Mouse (Mus musculus): Measurements from ENCODE around the gene Asic4.

The Asic4 gene

GRCm38 (mm10) chr1:75444208-75444607 lies 6.0 kb upstream of the Asic4 start:
- no peak for DNase-seq

DNA sequence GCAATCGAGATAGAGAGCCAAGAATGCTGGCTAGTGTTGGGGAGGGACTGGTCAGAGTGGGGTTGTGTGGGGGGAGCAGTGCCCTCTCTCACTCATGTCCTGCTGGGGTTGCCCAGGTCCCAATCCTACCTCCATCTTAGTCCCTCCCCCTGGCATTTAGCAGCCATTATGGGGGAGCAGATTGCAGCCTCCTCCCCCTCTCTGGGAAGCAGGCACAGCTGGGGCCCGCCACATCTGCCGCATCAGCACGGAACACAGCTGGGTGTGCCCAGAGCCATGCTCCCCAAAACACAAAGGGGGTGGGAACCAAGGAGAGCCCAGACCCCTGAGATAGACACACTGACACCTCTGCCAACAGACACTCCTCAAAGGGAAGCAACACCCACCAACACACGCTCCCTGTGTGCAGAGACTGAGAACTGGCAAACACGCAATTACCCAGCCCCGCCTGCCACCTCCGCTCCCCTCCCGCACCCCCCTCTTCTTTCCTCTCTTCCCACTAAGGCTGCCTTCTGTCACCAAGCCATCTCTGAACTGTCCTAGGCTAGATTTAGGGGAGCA lies 5.0 kb upstream of the Asic4 start:
- no peak for DNase-seq

DNA sequence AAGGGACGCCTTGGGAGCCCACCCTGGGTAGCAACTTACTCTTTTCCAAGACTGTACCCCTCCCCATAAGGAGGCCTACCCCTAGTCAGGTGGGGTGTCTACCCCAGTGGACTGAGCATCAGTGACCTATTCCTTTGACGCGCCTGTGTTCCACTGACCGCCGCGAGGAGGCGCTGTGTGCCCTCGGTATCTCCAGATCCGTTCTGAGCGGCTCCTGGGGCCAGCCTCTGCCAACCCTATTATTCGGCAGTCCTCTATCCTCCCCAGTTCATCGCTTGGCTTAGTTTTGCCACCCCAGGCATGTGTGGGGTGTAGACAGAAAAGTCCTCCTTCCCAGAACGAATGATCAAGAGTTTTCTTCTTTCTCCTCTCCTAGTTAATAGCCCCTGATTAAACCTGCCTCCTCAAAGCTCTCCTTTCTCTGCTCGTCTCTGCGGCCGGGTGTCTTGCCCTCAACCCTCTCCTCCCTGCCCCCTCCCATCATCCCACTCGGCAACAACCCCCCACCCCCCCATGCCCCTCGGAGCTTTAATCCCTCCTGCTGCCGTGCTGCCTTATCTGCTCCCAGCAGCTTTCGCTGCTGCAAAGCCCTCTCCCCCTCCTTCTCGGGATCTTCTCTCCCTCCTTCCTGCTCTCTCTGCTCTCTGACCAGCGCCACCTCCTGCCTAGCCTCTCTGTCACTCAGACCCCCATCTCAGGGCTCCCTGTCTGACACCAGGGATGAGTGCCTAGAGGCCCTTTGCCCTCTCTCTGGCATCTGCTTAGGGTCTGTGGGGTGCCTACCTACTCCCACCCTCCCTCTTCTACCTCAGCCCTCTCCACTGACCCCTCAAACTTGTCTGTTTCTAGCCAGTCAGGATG lies 4.3 kb upstream of the Asic4 start:
- DNase-seq: peak; percentile 36

GRCm38 (mm10) chr1:75446656-75447055 lies 3.6 kb upstream of the Asic4 start:
- DNase-seq: no peak

DNA sequence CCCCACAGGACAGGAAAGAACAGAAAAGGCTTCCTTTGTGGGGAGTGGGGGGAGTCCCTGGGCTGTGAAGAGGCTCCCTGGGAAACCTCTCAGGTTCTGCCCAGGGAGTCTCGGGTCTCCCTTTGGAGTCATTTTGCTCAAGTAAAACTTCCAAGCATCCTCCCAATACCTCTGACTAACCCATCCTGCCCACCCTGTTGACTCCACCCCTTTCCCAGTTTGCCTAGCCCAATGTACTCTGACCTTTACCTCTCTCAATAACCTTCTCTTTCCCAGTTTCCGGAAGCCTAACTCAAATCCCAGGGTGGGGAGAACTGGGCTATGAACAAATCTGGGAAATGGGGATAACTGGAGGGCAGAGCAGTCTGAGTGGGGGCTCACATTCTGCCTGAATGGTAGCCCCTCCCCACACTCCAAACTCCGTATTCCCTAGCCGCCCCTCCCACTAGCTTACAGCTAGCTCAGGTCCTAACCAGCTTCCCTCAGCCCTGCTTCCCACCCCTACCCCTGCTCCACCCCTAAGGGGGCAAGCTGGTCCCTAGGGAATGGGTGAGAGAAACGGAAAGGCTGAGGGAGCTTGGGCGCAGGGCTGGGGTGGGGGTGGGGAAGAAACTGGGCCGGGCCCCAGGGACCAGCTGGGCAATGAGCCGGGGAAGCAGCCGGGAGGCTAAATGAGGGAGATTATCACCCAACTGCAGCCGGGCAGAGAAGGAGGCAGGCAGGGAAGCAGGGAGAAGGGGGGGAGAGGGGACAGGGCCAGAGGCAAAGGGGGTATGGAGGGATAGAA lies 2.8 kb upstream of the Asic4 start:
- DNase-seq: no peak

- DNase-seq: no peak
Measured at GRCm38 (mm10) chr1:75448052-75448431, 2.2 kb upstream of the Asic4 start.

DNA sequence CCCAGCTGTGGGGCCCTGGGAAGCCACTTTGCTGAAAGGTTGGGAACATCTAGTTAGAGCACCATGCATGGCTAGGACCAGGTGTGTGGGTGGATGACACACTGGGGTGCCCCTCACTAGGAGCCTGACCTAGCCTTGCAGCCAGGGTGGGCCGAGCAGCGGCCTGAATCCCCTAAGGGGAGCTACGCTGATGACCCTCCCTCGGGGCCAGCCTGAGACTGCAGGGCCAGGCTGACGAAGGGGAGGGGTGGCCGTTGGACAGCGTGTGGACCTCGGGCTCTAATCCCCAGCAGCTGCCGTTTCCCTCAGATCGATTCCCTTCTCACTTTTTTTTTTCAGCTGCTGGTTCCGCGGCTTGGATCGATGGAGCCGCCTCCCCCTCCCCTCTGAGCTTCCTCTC lies 1.3 kb upstream of the Asic4 start:
- DNase-seq: no peak

- DNase-seq: no peak
Measured at GRCm38 (mm10) chr1:75449377-75450135, 680 bp upstream of the Asic4 start.

DNA sequence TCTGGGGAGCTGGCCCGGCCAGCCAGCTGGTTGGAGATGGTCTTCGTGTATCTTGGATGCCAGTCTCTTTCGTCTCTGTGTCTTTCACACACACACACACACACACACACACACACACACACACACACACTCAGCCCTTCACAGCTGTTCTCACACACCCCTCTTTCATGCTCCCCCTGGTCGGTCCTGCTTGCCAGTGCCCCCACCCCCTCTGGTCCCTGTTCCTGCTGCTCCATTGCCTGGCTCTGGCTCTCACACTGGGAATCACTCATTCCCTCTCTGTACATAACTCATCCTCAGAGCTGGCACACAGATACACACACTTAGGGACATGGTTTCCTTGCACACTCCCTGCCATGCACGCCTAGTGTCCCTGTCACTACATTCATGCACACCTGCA lies 1.7 kb downstream of the Asic4 start:
- DNase-seq: no peak

DNA sequence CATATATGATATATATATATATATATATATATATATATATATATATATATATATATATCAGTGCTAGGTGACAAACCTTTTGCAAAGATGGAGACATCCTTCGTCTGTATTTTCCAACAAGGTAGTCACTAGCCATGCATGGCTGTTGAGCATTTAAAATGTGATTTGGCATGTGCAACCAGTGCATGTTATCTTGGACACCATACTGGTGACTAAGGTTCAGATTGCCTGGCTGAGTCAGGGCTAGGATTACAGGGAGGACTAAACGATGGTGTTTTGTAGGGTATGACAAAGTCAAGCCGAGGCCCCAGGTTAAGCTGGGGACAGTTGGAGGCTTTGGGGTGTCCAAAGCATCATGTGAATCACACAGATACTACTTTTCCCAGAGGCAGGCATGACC lies 5.2 kb downstream of the Asic4 start:
- DNase-seq: no peak

DNA sequence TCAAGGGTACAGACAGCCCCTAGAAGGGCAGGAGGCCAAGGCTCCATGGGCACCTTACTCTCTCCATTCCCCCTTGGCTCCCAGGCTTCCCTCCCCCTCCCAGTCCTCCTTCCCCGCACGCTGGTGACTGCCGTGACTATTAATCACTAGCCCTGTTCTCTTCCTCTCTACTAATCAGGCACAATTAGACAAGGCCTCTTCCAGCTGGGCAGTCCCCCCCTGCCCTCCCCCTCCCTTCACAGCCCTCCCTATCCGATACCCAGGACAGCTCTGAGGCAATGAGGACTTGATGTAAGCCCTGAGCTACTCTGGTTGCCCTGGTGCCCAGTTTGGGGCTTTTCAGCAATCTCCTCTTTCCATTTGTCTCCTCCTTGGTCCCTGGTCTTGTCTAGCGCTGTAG lies 5.7 kb downstream of the Asic4 start:
- no peak for DNase-seq

DNA sequence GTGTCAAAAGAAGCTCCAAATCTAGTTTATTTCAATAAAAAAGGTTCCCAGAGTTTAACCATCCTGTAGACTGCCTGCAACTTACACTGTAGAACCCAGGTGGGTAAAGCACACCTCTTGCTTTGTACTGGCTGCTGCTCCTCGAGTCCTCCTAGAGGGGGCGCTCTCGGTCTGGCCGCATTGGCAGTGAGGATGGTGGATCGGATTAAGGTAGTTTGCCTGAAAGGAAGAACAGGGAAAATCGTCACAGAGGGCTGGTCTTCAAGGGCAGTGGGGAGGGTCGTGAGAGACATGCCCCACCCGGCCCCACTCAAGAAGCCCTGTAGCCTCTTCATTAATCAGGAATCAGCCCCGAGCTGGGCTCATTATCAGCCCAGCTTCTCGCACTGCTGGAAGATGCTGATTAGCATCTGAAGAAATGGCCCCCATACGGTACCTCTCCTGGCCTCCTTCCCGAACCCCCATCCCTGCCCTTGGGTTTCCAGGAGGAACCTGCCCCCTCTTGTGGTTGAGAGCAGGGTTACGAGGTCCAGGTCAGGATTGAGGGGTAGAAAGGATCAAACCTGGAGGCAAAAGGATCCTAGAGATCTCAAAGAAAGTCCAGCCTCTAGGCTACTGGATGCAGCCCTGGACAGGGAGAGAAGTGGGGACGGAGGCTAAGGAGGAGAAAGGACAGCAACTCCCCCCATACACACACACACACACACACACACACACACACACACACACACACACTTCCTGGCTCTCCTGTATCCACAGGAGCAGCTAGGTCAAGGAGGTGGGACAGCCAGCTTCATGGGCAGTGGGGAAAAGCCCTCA lies 6.7 kb downstream of the Asic4 start:
- DNase-seq: no peak

GRCm38 (mm10) chr1:75457710-75458024 lies 7.4 kb downstream of the Asic4 start:
- DNase-seq: no peak

DNA sequence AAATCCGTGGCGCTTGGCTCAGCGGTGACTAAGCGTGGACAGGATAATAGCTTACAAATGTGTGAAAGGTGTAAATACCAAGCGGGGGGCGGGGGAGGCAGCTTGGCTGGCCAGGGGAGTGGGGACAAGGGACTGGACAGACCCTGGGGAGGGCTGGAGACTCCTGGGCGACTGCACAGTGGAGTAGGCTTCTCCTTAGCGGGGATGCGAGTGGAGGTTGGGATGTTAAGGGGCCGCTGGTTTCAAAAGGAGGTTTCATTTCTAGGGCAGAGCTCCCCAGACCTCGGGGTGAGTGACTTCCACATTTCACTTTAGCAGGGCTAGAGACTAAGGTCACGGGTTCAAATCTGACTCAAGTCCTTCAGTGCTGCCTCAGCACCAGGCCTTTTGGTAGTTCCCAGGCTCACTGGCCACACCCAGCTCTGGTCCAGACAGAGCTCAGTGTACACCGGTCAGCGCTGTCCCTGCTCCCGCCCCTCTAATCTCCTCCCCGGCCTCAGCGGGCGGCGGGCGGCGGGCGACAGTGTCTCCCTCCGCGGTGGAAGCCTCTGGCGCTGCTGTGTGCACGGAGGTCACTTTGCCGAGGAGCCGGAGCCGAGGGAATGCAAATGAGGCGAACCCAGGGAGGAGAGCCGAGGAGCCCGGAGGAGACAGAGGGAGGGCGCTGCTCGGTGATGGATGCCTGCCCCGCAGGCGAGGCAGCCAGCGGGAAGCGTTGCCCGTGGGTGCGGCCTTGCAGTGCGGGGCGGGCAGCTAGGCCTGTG lies 8.0 kb downstream of the Asic4 start:
- DNase-seq: peak; percentile 23

- no peak for DNase-seq
Measured at GRCm38 (mm10) chr1:75458789-75459684, 8.8 kb downstream of the Asic4 start.

GRCm38 (mm10) chr1:75460297-75460696 lies 10.1 kb downstream of the Asic4 start:
- no peak for DNase-seq

- no peak for DNase-seq
Measured at GRCm38 (mm10) chr1:75462636-75463035, 12.4 kb downstream of the Asic4 start.

- DNase-seq: no peak
Measured at GRCm38 (mm10) chr1:75463652-75464204, 13.5 kb downstream of the Asic4 start.

DNA sequence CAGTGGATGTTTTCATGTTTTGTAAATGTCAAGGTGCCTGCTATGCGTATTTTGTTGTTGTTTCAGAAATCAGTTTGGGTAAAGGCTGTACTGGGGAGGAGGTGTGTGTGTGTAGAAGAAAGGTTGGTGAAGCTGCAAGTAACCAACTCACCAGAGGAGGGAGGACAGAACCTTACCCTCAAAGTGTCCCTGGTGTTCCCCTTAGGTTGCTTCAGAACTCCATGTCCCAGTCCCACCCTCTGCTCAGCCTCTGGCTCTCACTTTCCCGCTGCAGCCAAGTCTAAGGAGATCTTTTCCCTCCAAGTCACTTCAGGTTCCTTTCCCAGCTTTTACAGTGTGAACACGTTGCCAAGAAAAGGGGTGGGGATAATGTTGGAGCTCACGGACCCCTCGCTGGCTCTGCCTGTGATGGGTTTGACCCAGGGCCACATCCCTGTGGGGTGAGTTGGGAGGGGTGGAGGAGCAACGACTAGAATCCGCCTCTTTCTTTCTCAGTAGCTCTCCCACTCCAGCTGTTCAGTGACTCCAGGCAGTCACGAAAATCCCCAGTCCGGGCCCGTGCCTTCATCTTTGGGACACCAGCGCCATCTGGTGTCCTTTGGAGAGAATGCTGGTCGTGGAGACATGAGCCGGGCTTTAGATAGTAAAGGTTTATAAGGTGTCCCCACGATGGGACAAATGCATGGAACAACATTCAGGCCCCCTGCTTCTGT lies 17.1 kb downstream of the Asic4 start:
- DNase-seq: peak; percentile 67

All from kidney, adult 11 months (tissue).